Mouse (Mus musculus) heart, adult 2 months (tissue): ENCODE measurements around the gene Hist3h2ba.

Experiments used
- EP300 ChIP-seq: fragments of 200-500 bp; IDR thresholded peaks from 2 replicates; pipeline ENCODE4 v1.6.1; 2011; ENCODE audit warnings: low read depth, low read length, control low read depth; ENCODE audit not compliant: insufficient read depth
- POLR2A ChIP-seq: fragments of 200-500 bp; IDR thresholded peaks from 2 replicates; pipeline ENCODE4 v1.6.1; 2011; ENCODE audit warnings: mild to moderate bottlenecking, low read depth, low read length, control low read depth; ENCODE audit not compliant: insufficient read depth

GRCm38 (mm10) chr11:58918759-58919158 lies 30.0 kb upstream of the Hist3h2ba start:
- TF ChIP-seq EP300: no peak
- no peak for TF ChIP-seq POLR2A
